Mouse (Mus musculus) effector memory CD4-positive, alpha-beta T cell, adult 7 months (primary cell): ENCODE results near the gene Il4ra. TPM values are rescaled to one million over a fixed set of nuclear protein-coding genes. Genes with fewer than 3 reads are reported as not detected.

Experiments
- polyA plus RNA-seq: library from polyadenylated mRNA; unstranded; fragments of 100-300 nt; shearing (Covaris generic); gene quantifications from one replicate; pipeline ENCODE4 v1.2.1, GENCODE M21; 2017

Il4ra gene
- 506 TPM for polyA plus RNA-seq

DNA sequence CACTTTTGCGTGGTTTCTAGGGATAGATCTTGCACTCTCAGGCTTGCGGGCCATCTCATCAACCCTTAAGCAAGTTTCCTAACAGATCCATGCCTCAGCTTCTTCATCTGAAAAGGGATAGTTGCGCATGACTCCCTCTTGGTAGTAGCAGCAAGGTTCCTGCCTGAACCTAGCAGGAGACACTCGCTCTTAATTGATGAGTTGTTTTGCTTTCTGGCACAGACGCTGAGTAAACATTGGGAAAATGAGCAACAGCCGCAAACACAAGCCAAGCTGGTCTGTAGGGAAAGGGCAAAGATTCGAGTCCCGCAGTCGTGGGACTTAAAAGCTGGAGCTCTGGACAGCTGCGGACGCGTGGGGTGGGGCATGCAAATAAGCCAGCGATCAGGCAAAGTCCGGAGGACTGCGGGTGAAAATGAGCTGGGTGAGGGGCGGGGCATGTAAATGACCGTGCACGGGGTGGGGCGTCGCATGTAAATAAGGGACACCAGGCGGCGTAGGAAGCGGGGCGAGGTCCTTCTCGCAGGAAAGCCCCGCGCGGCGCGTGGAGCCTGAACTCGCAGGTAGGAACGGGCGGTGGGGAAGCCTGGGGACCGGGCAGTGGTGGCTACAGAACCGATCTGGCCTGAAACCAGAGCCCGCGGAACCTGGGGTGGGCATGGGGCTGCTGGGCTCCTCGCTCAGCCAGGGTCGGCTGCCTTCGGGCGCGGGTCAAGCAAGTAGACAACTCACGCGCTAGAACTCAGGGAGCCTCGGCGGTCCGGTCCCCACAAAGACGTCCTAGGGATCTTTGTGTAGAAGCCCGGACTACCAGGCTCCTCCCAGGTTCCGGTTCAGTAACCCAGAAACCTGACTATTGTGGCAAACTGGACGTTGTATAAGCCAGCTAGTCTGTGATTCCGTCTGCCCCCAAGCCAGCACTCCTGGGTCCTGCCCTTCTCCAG, at the start of gene Il4ra:
Il4ra (plus strand) TSS at position 355 of the 944 bp plus-strand sequence.

DNA sequence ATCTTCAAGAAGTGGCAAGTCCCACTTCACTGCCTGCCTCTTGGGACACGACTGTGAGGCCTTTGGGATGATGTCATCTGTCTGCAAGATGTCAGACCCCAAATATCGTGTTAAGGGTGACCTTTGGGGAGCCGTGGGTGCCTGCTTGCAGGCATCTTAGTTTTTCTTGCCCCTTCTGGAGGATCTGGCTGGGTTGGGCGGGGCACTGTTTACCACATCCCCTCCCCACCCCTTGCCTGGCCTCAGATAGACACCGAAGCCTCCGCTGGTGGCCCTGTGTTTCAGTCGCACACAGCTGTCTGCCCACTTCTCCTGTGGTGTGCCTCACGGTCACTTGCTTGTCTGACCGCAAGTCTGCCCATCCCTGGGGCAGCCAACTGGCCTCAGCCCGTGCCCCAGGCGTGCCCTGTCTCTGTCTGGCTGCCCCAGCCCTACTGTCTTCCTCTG, 51.3 kb downstream of the Il4ra start, which contains the start of gene Il21r:
Il21r (plus strand) TSS at position 245 of the 447 bp plus-strand sequence.

Other genes starting within 250 kb of the Il4ra start
- 4.1 TPM for gene Kdm8, start 107.4 kb upstream of the Il4ra start, polyA plus RNA-seq
- gene Nsmce1, start 60.5 kb upstream of the Il4ra start, polyA plus RNA-seq: 74.5 TPM
- 715 TPM for gene Il21r, start 51.3 kb downstream of the Il4ra start, polyA plus RNA-seq
- gene Gtf3c1, start 155.7 kb downstream of the Il4ra start, polyA plus RNA-seq: 32.8 TPM
- 6.3 TPM for gene D430042O09Rik, start 155.8 kb downstream of the Il4ra start, polyA plus RNA-seq